Mouse (Mus musculus): ENCODE data around the gene Tnfsf13.
A peak's percentile ranks its signal among the peaks of the same experiment; 100 is the strongest.
"Not testable (repeated sequence)": the region's sequence is repeated elsewhere in the genome, so short reads cannot be mapped to it uniquely, and the experiment has no call there.

The Tnfsf13 gene

DNA sequence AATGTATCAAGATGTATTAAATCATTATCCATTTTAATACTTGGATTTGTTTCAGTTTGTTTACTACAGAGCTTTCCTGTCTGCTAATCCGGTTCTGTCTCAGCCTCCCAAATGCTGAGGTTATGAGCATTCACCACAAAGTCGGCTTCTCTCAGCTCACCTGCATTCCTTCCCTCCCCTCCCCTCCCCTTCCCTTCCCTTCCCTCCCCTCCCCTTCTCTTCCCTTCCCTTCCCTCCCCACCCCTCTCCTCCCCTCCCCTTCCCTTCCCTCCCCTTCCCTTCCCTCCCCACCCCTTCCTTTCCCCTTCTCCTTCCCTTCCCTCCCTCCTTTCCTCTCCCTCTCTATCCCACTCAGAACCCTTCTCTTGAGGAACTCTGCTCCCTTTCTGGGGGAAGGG is 19.0 kb upstream of the Tnfsf13 start:
- DNase-seq (ENCODE audit: extremely low spot score): no peak

DNA sequence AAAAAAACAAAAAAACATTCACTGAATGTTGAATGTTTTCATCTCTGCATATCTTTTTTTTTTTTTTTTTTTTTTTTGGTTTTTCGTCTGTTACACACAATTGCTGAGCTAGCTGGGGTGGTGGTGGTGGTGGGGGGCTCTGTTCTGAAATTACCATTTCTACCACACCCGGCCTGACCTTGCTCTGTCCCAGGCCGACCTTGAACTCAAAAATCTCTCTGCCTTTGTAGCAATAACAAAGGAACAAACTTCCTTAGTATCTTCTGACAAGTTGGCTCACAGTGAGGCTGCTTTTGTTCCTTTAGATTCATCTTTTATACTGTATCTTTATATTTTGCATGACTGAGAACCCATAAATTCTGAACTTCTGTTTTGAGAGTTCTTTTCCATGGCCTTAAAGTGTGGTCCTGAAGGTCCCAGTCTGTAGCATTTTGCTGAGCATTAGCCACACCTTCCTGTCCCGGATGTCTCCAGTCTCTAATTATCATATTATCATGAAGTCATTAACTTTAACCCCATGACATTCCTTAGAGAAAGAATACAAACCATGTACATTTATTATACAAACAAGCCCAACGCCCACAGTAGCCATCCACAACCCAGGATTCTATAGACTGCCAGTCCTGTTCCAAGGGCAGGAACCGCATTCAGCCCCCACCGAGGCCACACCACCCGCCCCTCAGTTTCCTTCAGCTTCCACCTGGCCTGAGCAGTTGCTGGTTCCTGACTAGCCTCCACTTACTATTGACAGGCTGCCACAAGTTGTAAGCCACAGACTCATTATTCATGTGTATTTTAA is 18.4 kb upstream of the Tnfsf13 start:
- no peak for DNase-seq (ENCODE audit: extremely low spot score)

DNA sequence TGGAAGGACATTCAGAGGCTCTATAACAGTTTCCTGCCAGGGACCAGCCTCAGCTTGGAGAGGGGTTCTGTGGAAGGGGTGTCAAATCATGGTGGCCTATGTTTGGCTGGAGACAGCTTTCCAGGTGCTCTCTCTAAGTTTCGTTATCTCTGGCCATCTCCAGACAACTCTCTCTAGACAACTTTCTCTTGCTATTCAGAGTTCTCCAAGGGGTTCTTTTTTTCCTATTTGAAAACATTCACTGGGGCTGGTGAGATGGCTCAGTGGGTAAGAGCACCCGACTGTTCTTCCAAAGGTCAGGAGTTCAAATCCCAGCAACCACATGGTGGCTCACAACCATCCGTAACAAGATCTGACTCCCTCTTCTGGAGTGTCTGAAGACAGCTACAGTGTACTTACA is 17.8 kb upstream of the Tnfsf13 start:
- not testable (repeated sequence) for DNase-seq (ENCODE audit: extremely low spot score)

DNA sequence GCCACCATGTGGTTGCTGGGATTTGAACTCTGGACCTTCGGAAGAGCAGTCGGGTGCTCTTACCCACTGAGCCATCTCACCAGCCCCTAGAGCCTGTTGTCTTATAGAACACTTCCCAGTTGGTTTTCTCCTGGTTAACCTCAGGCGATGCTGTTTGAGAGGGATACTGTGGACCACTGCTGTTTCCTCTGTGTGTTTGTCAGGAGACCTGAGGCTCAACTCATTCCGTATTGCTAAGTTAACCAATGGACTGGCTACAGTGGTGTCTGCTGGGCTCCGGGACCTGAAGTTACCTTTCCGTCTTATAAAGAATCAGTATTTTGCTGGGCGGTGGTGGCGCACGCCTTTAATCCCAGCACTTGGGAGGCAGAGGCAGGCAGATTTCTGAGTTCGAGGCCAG is 17.3 kb upstream of the Tnfsf13 start:
- not testable (repeated sequence) for DNase-seq (ENCODE audit: extremely low spot score)

- no peak for DNase-seq (ENCODE audit: extremely low spot score)
Measured at GRCm38 (mm10) chr11:69699595-69699994, 14.0 kb upstream of the Tnfsf13 start.

DNA sequence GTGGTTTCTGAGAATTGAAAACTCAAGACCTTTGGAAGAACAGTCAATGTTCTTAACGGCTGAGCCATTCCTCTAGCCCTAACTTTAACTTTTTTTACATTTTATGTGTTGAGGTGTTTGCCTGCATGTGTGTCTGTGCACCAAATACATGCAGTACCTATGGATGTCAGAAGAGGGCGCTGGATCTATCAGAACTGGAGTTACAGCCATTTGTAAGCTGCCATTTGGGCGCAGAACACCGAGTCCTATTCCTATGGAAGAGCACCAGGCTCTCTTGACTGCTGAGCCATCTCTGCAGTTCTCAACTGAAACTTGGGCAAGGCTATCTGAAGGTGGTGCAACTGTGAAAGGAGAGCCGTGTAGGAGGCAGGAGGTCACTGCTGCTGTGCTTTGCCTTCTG is 13.0 kb upstream of the Tnfsf13 start:
- DNase-seq (ENCODE audit: extremely low spot score): no peak

- DNase-seq (ENCODE audit: extremely low spot score): no peak
Measured at GRCm38 (mm10) chr11:69697396-69697795, 11.8 kb upstream of the Tnfsf13 start.

DNA sequence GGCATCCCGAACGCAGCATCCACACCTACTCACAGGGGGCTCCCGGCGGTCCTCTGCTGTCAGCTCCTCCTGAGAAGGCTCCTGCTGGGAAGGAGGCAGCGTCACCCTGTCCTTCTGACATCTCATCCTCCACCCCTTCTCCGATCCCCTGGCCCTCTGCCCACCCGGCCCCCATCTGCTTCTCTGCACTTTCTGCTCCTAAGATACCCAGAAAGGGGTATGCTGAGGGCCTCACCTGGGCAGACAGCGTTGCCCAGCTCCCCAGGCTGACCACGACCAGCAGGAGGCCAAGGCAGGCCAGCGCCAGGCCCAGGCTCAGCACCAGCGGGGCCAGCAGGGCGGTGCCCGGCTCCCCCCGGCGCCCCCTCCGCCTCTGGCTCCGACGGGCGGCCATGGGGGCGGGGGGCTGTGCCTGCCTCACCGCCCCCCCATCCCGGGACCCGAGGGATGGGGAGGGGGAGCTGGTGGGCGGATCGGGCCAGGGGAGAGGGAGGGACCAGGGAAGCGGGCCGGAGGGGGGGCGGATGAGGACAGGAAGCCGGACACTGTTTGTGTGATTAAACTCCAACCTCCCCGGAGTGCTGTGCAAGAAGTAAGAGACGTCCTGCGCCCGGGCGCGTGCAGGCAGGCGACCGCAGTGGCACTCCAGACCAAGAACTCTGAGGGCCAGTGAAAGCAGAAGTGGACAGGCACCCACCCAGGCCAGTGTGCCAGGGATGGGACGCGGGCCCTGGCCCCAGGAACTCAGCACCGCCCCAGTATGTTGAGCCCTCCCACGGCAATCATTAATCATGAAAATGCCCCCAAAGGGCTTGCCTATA is 10.0 kb upstream of the Tnfsf13 start, which contains the start of the genes Tnfsf12 and Tnfsfm13:
Tnfsf12 (minus strand) TSS at position 489 of the 821 bp plus-strand sequence.
Tnfsfm13 (minus strand) TSS at position 738 of the 821 bp plus-strand sequence.
- peak; percentile 71 for DNase-seq (ENCODE audit: extremely low spot score)

DNA sequence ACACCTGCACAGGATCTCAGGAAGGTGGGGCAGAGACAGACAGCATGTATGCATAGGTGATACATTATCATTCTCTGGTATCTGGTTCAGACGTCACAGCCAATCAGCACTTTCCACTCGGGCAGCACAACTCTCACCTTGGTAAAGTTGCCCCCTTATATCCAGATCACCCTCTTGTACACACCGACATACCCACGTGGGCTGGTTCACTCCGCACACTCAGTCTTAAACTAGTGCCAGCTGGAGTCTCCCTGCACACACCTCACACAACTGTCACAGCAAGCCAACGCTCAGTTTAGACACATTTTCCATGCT is 9.4 kb upstream of the Tnfsf13 start:
- DNase-seq (ENCODE audit: extremely low spot score): no peak

GRCm38 (mm10) chr11:69693421-69693965 is 7.9 kb upstream of the Tnfsf13 start:
- no peak for DNase-seq (ENCODE audit: extremely low spot score)

GRCm38 (mm10) chr11:69692863-69693262 is 7.3 kb upstream of the Tnfsf13 start:
- DNase-seq (ENCODE audit: extremely low spot score): no peak

DNA sequence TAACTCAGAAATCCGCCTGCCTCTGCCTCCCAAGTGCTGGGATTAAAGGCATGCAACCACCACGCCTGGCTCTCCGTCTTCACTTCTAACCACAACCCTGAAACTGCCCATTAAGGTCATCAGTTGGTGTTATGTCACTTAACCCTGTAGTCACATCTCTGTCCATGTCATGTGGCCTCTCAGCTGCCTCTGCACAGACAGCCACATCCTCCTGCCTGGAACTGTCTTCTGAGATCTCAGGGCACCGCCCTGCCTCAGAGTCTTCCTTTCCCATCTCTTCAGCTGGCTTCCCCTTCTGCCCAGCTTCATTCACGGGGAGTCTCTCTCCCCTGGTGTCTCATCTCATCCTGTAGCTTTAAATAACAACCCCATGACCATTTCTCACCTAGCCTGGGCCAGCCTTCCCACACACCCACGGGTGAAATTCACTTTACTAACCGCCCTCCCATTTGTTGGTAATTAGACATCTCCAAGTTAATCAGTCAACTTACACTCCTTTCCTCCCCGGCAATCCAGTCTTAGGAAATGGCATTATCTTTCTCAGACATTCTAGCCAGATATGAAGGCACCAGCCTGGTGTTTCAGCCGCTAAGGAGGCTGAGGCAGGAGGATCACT is 6.7 kb upstream of the Tnfsf13 start:
- no peak for DNase-seq (ENCODE audit: extremely low spot score)

DNA sequence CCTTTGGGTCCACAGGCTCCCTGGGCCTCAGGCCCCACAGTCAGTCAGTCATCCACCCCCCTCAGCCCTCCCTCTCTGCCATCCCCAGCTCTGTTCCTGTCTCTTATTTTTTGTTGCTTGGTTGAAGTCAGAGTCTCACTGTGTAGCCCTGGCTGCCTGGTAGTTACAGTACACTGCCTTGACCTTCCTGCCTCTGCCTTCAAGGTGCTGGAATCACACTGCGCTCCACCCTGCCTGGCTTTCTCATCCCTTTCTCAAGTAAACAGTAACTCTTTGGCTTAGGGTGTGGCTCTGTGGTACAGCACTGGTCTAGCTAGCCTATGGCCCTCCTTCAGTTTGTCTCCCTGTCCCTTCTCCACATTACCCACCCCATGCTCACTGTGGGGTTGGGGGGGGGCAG is 4.3 kb upstream of the Tnfsf13 start:
- DNase-seq (ENCODE audit: extremely low spot score): no peak

DNA sequence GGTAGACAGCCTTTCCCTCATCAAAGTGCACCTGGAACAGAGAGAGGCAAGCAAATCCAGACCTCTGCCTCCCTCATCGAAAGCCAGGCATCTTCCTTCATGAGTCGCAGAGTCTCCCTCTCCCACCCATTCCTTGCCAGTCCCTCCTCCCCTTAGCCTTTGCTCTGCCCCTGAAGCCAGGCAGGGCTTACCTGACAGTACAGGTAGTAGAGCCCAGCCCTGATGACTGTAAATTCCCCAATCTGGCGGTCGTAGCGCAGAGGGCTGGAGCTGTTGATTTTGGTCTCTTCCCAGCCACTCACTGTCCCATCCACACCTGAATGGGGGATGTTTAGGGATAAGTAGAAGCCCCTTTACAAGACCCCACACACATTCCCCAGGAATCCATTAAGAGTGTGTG is 1.5 kb upstream of the Tnfsf13 start:
- DNase-seq (ENCODE audit: extremely low spot score): no peak

GRCm38 (mm10) chr11:69686377-69686776 is 793 bp upstream of the Tnfsf13 start:
- DNase-seq (ENCODE audit: extremely low spot score): no peak

GRCm38 (mm10) chr11:69684936-69685335 is 648 bp downstream of the Tnfsf13 start:
- no peak for DNase-seq (ENCODE audit: extremely low spot score)

- DNase-seq (ENCODE audit: extremely low spot score): no peak
Measured at GRCm38 (mm10) chr11:69684128-69684745, 1.3 kb downstream of the Tnfsf13 start.

GRCm38 (mm10) chr11:69683576-69683975 is 2.0 kb downstream of the Tnfsf13 start:
- DNase-seq (ENCODE audit: extremely low spot score): no peak

GRCm38 (mm10) chr11:69682840-69683533 is 2.6 kb downstream of the Tnfsf13 start:
- DNase-seq (ENCODE audit: extremely low spot score): peak; percentile 91

DNA sequence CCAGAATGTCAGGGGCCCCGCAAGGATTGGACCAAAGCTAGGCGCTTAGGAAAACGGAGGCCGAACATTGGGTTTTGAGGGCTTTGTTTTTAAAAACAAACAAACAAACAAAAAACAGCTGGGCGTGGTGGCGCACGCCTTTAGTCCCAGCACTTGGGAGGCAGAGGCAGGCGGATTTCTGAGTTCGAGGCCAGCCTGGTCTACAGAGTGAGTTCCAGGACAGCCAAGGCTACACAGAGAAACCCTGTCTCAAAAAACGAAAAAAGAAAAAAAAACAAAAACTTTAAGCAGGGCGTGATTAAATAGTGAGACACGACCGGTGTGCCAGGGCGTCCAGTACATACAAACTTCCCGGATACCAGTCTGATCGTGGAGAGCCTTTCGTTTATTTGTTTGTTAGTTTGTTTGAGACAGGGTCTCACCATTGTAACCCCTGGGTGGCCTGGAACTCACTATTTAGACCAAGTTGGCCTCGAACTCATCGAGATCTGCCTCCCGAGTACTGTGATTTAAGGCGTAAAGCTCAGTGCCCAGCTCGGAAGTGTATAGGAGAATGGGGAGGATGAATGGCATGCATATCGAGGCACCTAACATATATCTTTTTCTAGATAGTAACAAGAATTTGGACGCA is 3.3 kb downstream of the Tnfsf13 start:
- DNase-seq (ENCODE audit: extremely low spot score): no peak

Data from embryo, embryonic 9.5 days (tissue).